Mouse (Mus musculus): ENCODE measurements around the gene Smim7.

DNA sequence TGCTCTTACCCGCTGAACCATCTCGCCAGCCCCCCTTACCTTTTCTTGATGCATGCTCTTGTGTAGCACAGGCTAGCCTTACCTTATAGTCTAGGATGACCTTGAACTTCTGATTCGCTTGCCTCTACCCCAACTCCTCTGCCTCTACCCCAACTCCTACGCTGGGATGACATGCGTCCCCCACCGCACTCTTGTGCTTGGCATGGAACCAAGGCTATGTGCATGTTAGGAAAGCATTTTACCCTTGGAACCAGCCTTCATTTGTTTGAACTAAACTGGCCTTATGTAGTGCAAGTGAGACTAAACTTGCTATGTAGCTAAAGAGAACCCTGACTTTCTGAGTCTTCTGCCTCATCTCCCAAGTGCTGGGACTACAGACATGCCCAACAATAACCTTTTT, 5.0 kb upstream of the Smim7 start:
- TF ChIP-seq GATA1 (IDR thresholded peaks at IDR 0.05; ENCODE audit: low read length): no peak
- no peak for TF ChIP-seq TAL1 (IDR thresholded peaks at IDR 0.05; ENCODE audit: low read length)
